Mouse (Mus musculus) heart, postnatal 4 days (tissue): Measurements from ENCODE around the gene Atp7a. TPM values are rescaled to one million over a fixed set of nuclear protein-coding genes. Genes with fewer than 3 reads are reported as not detected.

Experiments
- total RNA-seq, 2 experiments: library from RNA; stranded (reverse); gene quantifications; 2 replicates each; pipeline ENCODE4 v1.2.3; 2021

The Atp7a gene
- total RNA-seq, 2 experiments from 2014 or later: 13.1 to 15.0 TPM

Other genes starting within 250 kb of the Atp7a start
- 100 to 1,000 TPM; 121 to 122 TPM for gene Atrx, start 97.9 kb upstream of the Atp7a start, total RNA-seq
- gene Magt1, start 15.4 kb upstream of the Atp7a start, total RNA-seq: 10 to 100 TPM; 44.6 to 44.7 TPM
- 1,000 to 10,000 TPM; 1,187 to 1,211 TPM for gene Cox7b, start 11.6 kb upstream of the Atp7a start, total RNA-seq
- gene Tlr13, start 115.9 kb downstream of the Atp7a start, total RNA-seq: under 1 TPM; 0.70 to 0.91 TPM
- gene Pgk1, start 159.8 kb downstream of the Atp7a start, total RNA-seq: 100 to 1,000 TPM; 670 to 689 TPM
- gene Taf9b, start 193.9 kb downstream of the Atp7a start, total RNA-seq: 10 to 100 TPM; 15.1 to 18.3 TPM
- not detected for gene Fnd3c2, start 228.1 kb downstream of the Atp7a start, total RNA-seq